Comparison of ENCODE assay signal across 7 mouse cellular contexts in the genomic region with DNA sequence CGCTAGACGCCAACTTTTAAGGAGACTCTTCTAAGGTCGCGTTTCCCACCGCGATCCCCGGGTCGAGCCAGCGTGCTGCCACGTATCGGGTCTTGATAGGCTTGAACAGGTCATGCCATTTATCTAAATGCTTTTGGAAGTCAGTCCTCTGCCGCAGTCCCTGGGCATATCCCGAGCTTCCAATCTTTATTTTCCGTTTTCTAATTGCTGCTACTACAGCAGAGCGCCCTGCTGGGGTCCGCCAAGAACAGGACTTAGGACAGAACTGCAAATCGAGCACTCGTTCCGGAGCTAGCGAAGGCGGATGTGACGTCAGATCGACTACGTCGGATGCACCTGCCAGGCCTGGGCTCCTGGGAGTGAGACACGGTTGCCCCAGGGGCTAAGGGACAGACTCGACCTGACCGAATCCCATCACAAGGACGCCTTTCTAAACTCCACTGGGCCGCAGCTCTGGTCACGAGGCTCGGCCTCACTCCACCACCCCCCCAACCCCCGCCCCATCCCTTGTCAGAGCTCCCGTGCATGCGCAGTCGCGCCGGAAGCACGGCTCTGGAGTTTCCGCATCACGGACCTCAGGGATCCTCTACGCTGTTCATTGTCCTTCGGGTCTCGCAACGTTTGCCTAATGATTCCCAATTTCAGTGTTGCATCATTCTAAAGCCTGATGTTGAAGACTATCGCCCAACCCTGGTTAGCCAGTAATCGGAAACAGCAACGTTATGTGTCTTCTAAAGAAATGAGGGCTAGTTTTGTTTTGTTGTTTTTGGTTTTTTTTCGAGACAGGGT. TPM values are rescaled to one million over a fixed set of nuclear protein-coding genes. Genes with fewer than 3 reads are reported as not detected.
DNase-seq lines count a peak whose midpoint lies in the region; ATAC-seq lines count a peak whose summit lies in the region.

No protein-coding gene starts in this region.

- H3K4me1 ChIP-seq in embryonic facial prominence, embryonic 11.5 days (ENCODE audit: control insufficient read depth, insufficient read depth, low read length) = no peaks in the 10 kb centered on the region
- H3K4me1 ChIP-seq in limb, embryonic 11.5 days (ENCODE audit: control insufficient read depth, insufficient read depth, low read length) = 0 out of 2 replicates have a peak, but pooled peaks cover 2% of the 10 kb centered on the region
- H3K4me1 ChIP-seq in midbrain, embryonic 14.5 days (ENCODE audit: control insufficient read depth, insufficient read depth, low read length) = peaks cover 3% of the 10 kb centered on the region; the same call in 1 of the 2 replicates

- peak overlapping the region; percentile 67 for H3K9ac ChIP-seq in embryonic facial prominence, embryonic 11.5 days (replicated peaks; ENCODE audit: low read length)
- peak overlapping the region; percentile 49 for H3K9ac ChIP-seq in limb, embryonic 11.5 days (ENCODE audit: low read length)
- peak overlapping the region; percentile 77 for H3K9ac ChIP-seq in midbrain, embryonic 14.5 days (replicated peaks; ENCODE audit: low read length)

- H3K27ac ChIP-seq in embryonic facial prominence, embryonic 11.5 days (replicated peaks; ENCODE audit: low read depth, low read length) = peak overlapping the region; percentile 82
- peak overlapping the region; percentile 38 for H3K27ac ChIP-seq in limb, embryonic 11.5 days (replicated peaks; ENCODE audit: low read depth, low read length)
- peak overlapping the region; percentile 100 for H3K27ac ChIP-seq in midbrain, embryonic 14.5 days (replicated peaks; ENCODE audit: low read depth, low read length)

- no peaks in the 10 kb centered on the region for H3K9me3 ChIP-seq in embryonic facial prominence, embryonic 11.5 days (replicated peaks; ENCODE audit: control insufficient read depth, low read length)
- H3K9me3 ChIP-seq in limb, embryonic 11.5 days (ENCODE audit: control insufficient read depth, low read length) = no peaks in the 10 kb centered on the region
- no peaks in the 10 kb centered on the region for H3K9me3 ChIP-seq in midbrain, embryonic 14.5 days (ENCODE audit: control insufficient read depth, low read length)

- H3K36me3 ChIP-seq in embryonic facial prominence, embryonic 11.5 days (replicated peaks; ENCODE audit: control insufficient read depth, insufficient read depth, low read depth, low read length) = no peaks in the 10 kb centered on the region
- H3K36me3 ChIP-seq in limb, embryonic 11.5 days (ENCODE audit: control insufficient read depth, insufficient read depth, low read length) = peaks cover 3% of the 10 kb centered on the region
- H3K36me3 ChIP-seq in midbrain, embryonic 14.5 days (ENCODE audit: control insufficient read depth, insufficient read depth, low read length) = peaks cover 7% of the 10 kb centered on the region

- 2% methylated on average over 49 of the region's 49 CpGs for WGBS in embryonic facial prominence, embryonic 11.5 days
- 2% methylated on average over 49 of the region's 49 CpGs for WGBS in limb, embryonic 11.5 days
- WGBS in midbrain, embryonic 14.5 days = 2% methylated on average over 49 of the region's 49 CpGs

- peak; percentile 91 for ATAC-seq in embryonic facial prominence, embryonic 11.5 days (replicated peaks; ENCODE audit: insufficient number of reproducible peaks, low FRiP score, low TSS enrichment, low read depth)
- ATAC-seq in granulocyte monocyte progenitor cell, adult 5-6 weeks (replicated peaks; ENCODE audit: poor library complexity, severe bottlenecking) = peak; percentile 84
- peak; percentile 91 for ATAC-seq in limb, embryonic 11.5 days (ENCODE audit: insufficient number of reproducible peaks, low FRiP score, low TSS enrichment, low read depth)
- ATAC-seq in midbrain, embryonic 14.5 days (ENCODE audit: low FRiP score, low TSS enrichment) = peak; percentile 94

- H3K4me3 ChIP-seq in embryonic facial prominence, embryonic 11.5 days (ENCODE audit: low read depth, low read length) = peak overlapping the region; percentile 51
- H3K4me3 ChIP-seq in limb, embryonic 11.5 days (ENCODE audit: low read depth, low read length) = peak overlapping the region; percentile 43
- peak overlapping the region; percentile 53 for H3K4me3 ChIP-seq in midbrain, embryonic 14.5 days (replicated peaks; ENCODE audit: low read depth, low read length)

- H3K4me2 ChIP-seq in embryonic facial prominence, embryonic 11.5 days (ENCODE audit: low read depth, low read length) = peak overlapping the region; percentile 67
- peak overlapping the region; percentile 52 for H3K4me2 ChIP-seq in limb, embryonic 11.5 days (ENCODE audit: low read depth, severe bottlenecking)
- H3K4me2 ChIP-seq in midbrain, embryonic 14.5 days (ENCODE audit: low read length) = peak overlapping the region; percentile 64

- peak; percentile 95 for DNase-seq in adrenal gland, postnatal 14 days
- peak; percentile 92 for DNase-seq in embryonic facial prominence, embryonic 11.5 days (ENCODE audit: low spot score)
- DNase-seq in kidney, adult 18-20 months = peak; percentile 96
- DNase-seq in limb, embryonic 11.5 days (ENCODE audit: low spot score) = peak; percentile 90
- peak; percentile 97 for DNase-seq in midbrain, embryonic 14.5 days
- peak; percentile 80 to 87 for DNase-seq in spleen, adult 18-20 months

- no peaks in the 10 kb centered on the region for H3K27me3 ChIP-seq in embryonic facial prominence, embryonic 11.5 days (ENCODE audit: control insufficient read depth, insufficient read depth, low read length)
- H3K27me3 ChIP-seq in limb, embryonic 11.5 days (ENCODE audit: control insufficient read depth, insufficient read depth, low read length) = no peaks in the 10 kb centered on the region
- H3K27me3 ChIP-seq in midbrain, embryonic 14.5 days (ENCODE audit: control insufficient read depth, insufficient read depth, low read length) = no peaks in the 10 kb centered on the region

RNA-seq across cellular contexts. Expression of a gene that starts 21.9 kb away (rescaled TPM):
- 94.6 and 102 TPM in 2 replicates for total RNA-seq in adrenal gland, postnatal 14 days (2021)
- polyA plus RNA-seq in embryonic facial prominence, embryonic 11.5 days (2014; fragmentation: Nextera tagmentation; extraction: Ambion mirVana) = 120 and 128 TPM in 2 replicates
- 159 and 191 TPM in 2 replicates for total RNA-seq in granulocyte monocyte progenitor cell, adult 5-6 weeks (2014; fragmentation: Nextera tagmentation)
- total RNA-seq in granulocyte monocyte progenitor cell, adult 5-6 weeks (2017) = 445 and 523 TPM in 2 replicates
- polyA plus RNA-seq in limb, embryonic 11.5 days (2014; fragmentation: Nextera tagmentation; extraction: Ambion mirVana) = 125 and 151 TPM in 2 replicates
- 45.4 and 50.1 TPM in 2 replicates for polyA plus RNA-seq in midbrain, embryonic 14.5 days (2014; fragmentation: Nextera tagmentation; extraction: Ambion mirVana)

RNA-seq across cellular contexts. Expression of a gene that starts 44.8 kb away (rescaled TPM):
- total RNA-seq in adrenal gland, postnatal 14 days (2021) = 29.4 and 47.2 TPM in 2 replicates
- 63.1 and 64.8 TPM in 2 replicates for polyA plus RNA-seq in embryonic facial prominence, embryonic 11.5 days (2014; fragmentation: Nextera tagmentation; extraction: Ambion mirVana)
- 45.7 and 59.7 TPM in 2 replicates for total RNA-seq in granulocyte monocyte progenitor cell, adult 5-6 weeks (2014; fragmentation: Nextera tagmentation)
- total RNA-seq in granulocyte monocyte progenitor cell, adult 5-6 weeks (2017) = 30.2 and 31.3 TPM in 2 replicates
- polyA plus RNA-seq in limb, embryonic 11.5 days (2014; fragmentation: Nextera tagmentation; extraction: Ambion mirVana) = 78.3 and 82.7 TPM in 2 replicates
- polyA plus RNA-seq in midbrain, embryonic 14.5 days (2014; fragmentation: Nextera tagmentation; extraction: Ambion mirVana) = 63.5 and 70.6 TPM in 2 replicates

RNA-seq across cellular contexts. Expression of a gene that starts 46.5 kb away (rescaled TPM):
- 20.1 and 20.3 TPM in 2 replicates for total RNA-seq in adrenal gland, postnatal 14 days (2021)
- polyA plus RNA-seq in embryonic facial prominence, embryonic 11.5 days (2014; fragmentation: Nextera tagmentation; extraction: Ambion mirVana) = 67.8 and 80.0 TPM in 2 replicates
- total RNA-seq in granulocyte monocyte progenitor cell, adult 5-6 weeks (2014; fragmentation: Nextera tagmentation) = not detected in 2 replicates
- total RNA-seq in granulocyte monocyte progenitor cell, adult 5-6 weeks (2017) = not detected in 2 replicates
- polyA plus RNA-seq in limb, embryonic 11.5 days (2014; fragmentation: Nextera tagmentation; extraction: Ambion mirVana) = 128 and 129 TPM in 2 replicates
- polyA plus RNA-seq in midbrain, embryonic 14.5 days (2014; fragmentation: Nextera tagmentation; extraction: Ambion mirVana) = 2.1 and 8.6 TPM in 2 replicates

RNA-seq across cellular contexts. Expression of a gene that starts 57.2 kb away (rescaled TPM):
- 165 and 175 TPM in 2 replicates for total RNA-seq in adrenal gland, postnatal 14 days (2021)
- polyA plus RNA-seq in embryonic facial prominence, embryonic 11.5 days (2014; fragmentation: Nextera tagmentation; extraction: Ambion mirVana) = 31.8 and 33.3 TPM in 2 replicates
- 67.0 and 69.0 TPM in 2 replicates for total RNA-seq in granulocyte monocyte progenitor cell, adult 5-6 weeks (2014; fragmentation: Nextera tagmentation)
- 31.8 and 42.8 TPM in 2 replicates for total RNA-seq in granulocyte monocyte progenitor cell, adult 5-6 weeks (2017)
- polyA plus RNA-seq in limb, embryonic 11.5 days (2014; fragmentation: Nextera tagmentation; extraction: Ambion mirVana) = 26.1 and 27.3 TPM in 2 replicates
- 34.7 and 68.9 TPM in 2 replicates for polyA plus RNA-seq in midbrain, embryonic 14.5 days (2014; fragmentation: Nextera tagmentation; extraction: Ambion mirVana)

RNA-seq across cellular contexts. Expression of a gene that starts 59.2 kb away (rescaled TPM):
- total RNA-seq in adrenal gland, postnatal 14 days (2021) = 21.1 and 32.7 TPM in 2 replicates
- polyA plus RNA-seq in embryonic facial prominence, embryonic 11.5 days (2014; fragmentation: Nextera tagmentation; extraction: Ambion mirVana) = 7.8 and 10.2 TPM in 2 replicates
- 36.7 and 51.1 TPM in 2 replicates for total RNA-seq in granulocyte monocyte progenitor cell, adult 5-6 weeks (2014; fragmentation: Nextera tagmentation)
- 57.2 and 65.2 TPM in 2 replicates for total RNA-seq in granulocyte monocyte progenitor cell, adult 5-6 weeks (2017)
- polyA plus RNA-seq in limb, embryonic 11.5 days (2014; fragmentation: Nextera tagmentation; extraction: Ambion mirVana) = 6.7 and 7.5 TPM in 2 replicates
- polyA plus RNA-seq in midbrain, embryonic 14.5 days (2014; fragmentation: Nextera tagmentation; extraction: Ambion mirVana) = 11.1 and 14.9 TPM in 2 replicates

Comparison
In these comparisons a context has a peak if more than half of its experiments do, and no peak if none do; other contexts are left out.
1. Peak in every context shown above with its lines: DNase-seq, ATAC-seq, H3K4me3 ChIP-seq and H3K27ac ChIP-seq.
2. H3K27ac ChIP-seq: peak in every context shown above with its lines; median percentile 100 in midbrain, embryonic 14.5 days; 82 in embryonic facial prominence, embryonic 11.5 days; 38 in limb, embryonic 11.5 days.